Mouse (Mus musculus) heart, adult 18-20 months (tissue): Measurements from ENCODE around the gene Gdf1. TPM values are rescaled to one million over a fixed set of nuclear protein-coding genes. Genes with fewer than 3 reads are reported as not detected.

ENCODE experiments used
- DNase-seq, 2 experiments: peaks; one replicate each; pipeline ENCODE4 v3.0.0; 2021 to 2022; ENCODE audit warnings: mixed read lengths in 1 of 2
- long read RNA-seq, 2 experiments: library from polyadenylated mRNA; stranded (forward); transcript quantifications; one replicate each; pipeline ENCODE4 v2.0.0; 2021
- total RNA-seq, 2 experiments: library from RNA; stranded (reverse); gene quantifications; 2 replicates each; pipeline ENCODE4 v1.2.3; 2021

Gene Gdf1
- total RNA-seq, result under 1 TPM in 1 of 2 experiments, not detected in 1; 0.28 TPM
- long read RNA-seq, experiment 1, partial matches to known transcripts, result 0 of 1 reads
- long read RNA-seq, experiment 1, other reads (novel, unspliced or antisense), result 0 of 1 reads
- long read RNA-seq, experiment 2, result 0 reads

- DNase-seq, result no peak
Observed at GRCm38 (mm10) chr8:70329124-70329834, at the start of gene Gdf1. Gene Gdf1, plus strand, starts transcription at chr8:70329817.

- DNase-seq, result no peak
Observed at GRCm38 (mm10) chr8:70281001-70281400, 48.6 kb upstream of the Gdf1 start.

- peak; percentile 93 to 96 for DNase-seq
Observed at GRCm38 (mm10) chr8:70282603-70283135, 46.9 kb upstream of the Gdf1 start, which contains the start of gene Homer3. Gene Homer3, plus strand, starts transcription at chr8:70282827.

- peak in 1 of 2 experiments; percentile 45 for DNase-seq
Observed at GRCm38 (mm10) chr8:70283136-70284077, 46.2 kb upstream of the Gdf1 start.

GRCm38 (mm10) chr8:70284421-70284820 is 45.2 kb upstream of the Gdf1 start:
- DNase-seq, result no peak

- no peak for DNase-seq
Observed at GRCm38 (mm10) chr8:70285304-70285703, 44.3 kb upstream of the Gdf1 start.

GRCm38 (mm10) chr8:70286737-70287136 is 42.9 kb upstream of the Gdf1 start:
- no peak for DNase-seq

GRCm38 (mm10) chr8:70293988-70294405 is 35.6 kb upstream of the Gdf1 start:
- no peak for DNase-seq

GRCm38 (mm10) chr8:70300881-70301280 is 28.7 kb upstream of the Gdf1 start:
- no peak for DNase-seq

GRCm38 (mm10) chr8:70302358-70302890 is 27.2 kb upstream of the Gdf1 start, which contains the start of the genes Ddx49 and Cope:
Gene Ddx49, minus strand, starts transcription at chr8:70302489.
Gene Cope, plus strand, starts transcription at chr8:70302518.
- DNase-seq, result peak; percentile 95 to 96

GRCm38 (mm10) chr8:70302901-70303300 is 26.7 kb upstream of the Gdf1 start:
- no peak for DNase-seq

- DNase-seq, result no peak
Observed at GRCm38 (mm10) chr8:70309311-70309710, 20.3 kb upstream of the Gdf1 start.

- DNase-seq, result no peak
Observed at GRCm38 (mm10) chr8:70313399-70313798, 16.2 kb upstream of the Gdf1 start.

- DNase-seq, result peak; percentile 48 to 63
Observed at GRCm38 (mm10) chr8:70315624-70316510, 13.8 kb upstream of the Gdf1 start, which contains the start of gene Cers1. Gene Cers1, plus strand, starts transcription at chr8:70315775.

GRCm38 (mm10) chr8:70316511-70317504 is 12.8 kb upstream of the Gdf1 start:
- DNase-seq, result no peak

- DNase-seq, result no peak
Observed at GRCm38 (mm10) chr8:70317872-70318271, 11.7 kb upstream of the Gdf1 start.

- DNase-seq, result no peak
Observed at GRCm38 (mm10) chr8:70323716-70324115, 5.9 kb upstream of the Gdf1 start.

- no peak for DNase-seq
Observed at GRCm38 (mm10) chr8:70327512-70327911, 2.1 kb upstream of the Gdf1 start.
